Mouse (Mus musculus): ENCODE measurements around the gene Ncoa3. TPM values are rescaled to one million over a fixed set of nuclear protein-coding genes. Genes with fewer than 3 reads are reported as not detected.

Ncoa3 gene
- polyA plus RNA-seq, 1 experiment from 2014 or later, result 16.6 TPM

- Histone ChIP-seq H3K9me3 (no peaks in the 10 kb centered on the region), H3K4me2 (replicated peaks) (no peak overlapping the region), H3K9ac (no peak overlapping the region), H3K36me3 (no peaks in the 10 kb centered on the region), H3K27me3 (no peaks in the 10 kb centered on the region), H3K4me1 (no peaks in the 10 kb centered on the region), H3K4me3 (no peak overlapping the region), H3K27ac (no peak overlapping the region)
- ATAC-seq (ENCODE audit: insufficient number of reproducible peaks, insufficient read depth, low FRiP score, low TSS enrichment), result no peak
- 64% methylated on average over 3 of the region's 3 CpGs for WGBS
These were observed 16.2 kb upstream of the Ncoa3 start for GRCm38 (mm10) chr2:165976186-165976585.

GRCm38 (mm10) chr2:165976874-165977273 lies 15.6 kb upstream of the Ncoa3 start:
- no peak overlapping the region for H3K9ac ChIP-seq
- 63% methylated on average over 5 of the region's 5 CpGs for WGBS
- H3K36me3 ChIP-seq, result no peaks in the 10 kb centered on the region
- no peak overlapping the region for H3K4me2 ChIP-seq (replicated peaks)
- no peak overlapping the region for H3K4me3 ChIP-seq
- no peak for ATAC-seq (ENCODE audit: insufficient number of reproducible peaks, insufficient read depth, low FRiP score, low TSS enrichment)
- no peaks in the 10 kb centered on the region for H3K27me3 ChIP-seq
- H3K4me1 ChIP-seq, result no peaks in the 10 kb centered on the region
- H3K9me3 ChIP-seq, result no peaks in the 10 kb centered on the region
- H3K27ac ChIP-seq, result no peak overlapping the region

- Histone ChIP-seq H3K36me3 (no peaks in the 10 kb centered on the region), H3K4me3 (no peak overlapping the region), H3K4me1 (no peaks in the 10 kb centered on the region), H3K27me3 (no peaks in the 10 kb centered on the region), H3K27ac (no peak overlapping the region), H3K4me2 (replicated peaks) (no peak overlapping the region), H3K9me3 (no peaks in the 10 kb centered on the region), H3K9ac (no peak overlapping the region)
- ATAC-seq (ENCODE audit: insufficient number of reproducible peaks, insufficient read depth, low FRiP score, low TSS enrichment), result no peak
- 95% methylated on average over 1 of the region's 1 CpGs for WGBS
These were observed 14.3 kb upstream of the Ncoa3 start for GRCm38 (mm10) chr2:165978119-165978518.

- Histone ChIP-seq H3K36me3 (no peaks in the 10 kb centered on the region), H3K4me3 (no peak overlapping the region), H3K9ac (no peak overlapping the region), H3K27me3 (no peaks in the 10 kb centered on the region), H3K4me1 (no peaks in the 10 kb centered on the region), H3K9me3 (no peaks in the 10 kb centered on the region), H3K27ac (no peak overlapping the region), H3K4me2 (replicated peaks) (no peak overlapping the region)
- ATAC-seq (ENCODE audit: insufficient number of reproducible peaks, insufficient read depth, low FRiP score, low TSS enrichment), result no peak
- 60% methylated on average over 6 of the region's 6 CpGs for WGBS
These were observed 11.0 kb upstream of the Ncoa3 start for GRCm38 (mm10) chr2:165981248-165981977.

GRCm38 (mm10) chr2:165982512-165983389 lies 9.7 kb upstream of the Ncoa3 start:
- Histone ChIP-seq H3K9ac (no peak overlapping the region), H3K36me3 (no peaks in the 10 kb centered on the region), H3K4me2 (replicated peaks) (no peak overlapping the region), H3K27ac (peak overlapping the region; percentile 12; the same call in 1 of the 2 replicates), H3K4me1 (peaks cover 3% of the 10 kb centered on the region; the same call in 1 of the 2 replicates), H3K4me3 (no peak overlapping the region), H3K27me3 (no peaks in the 10 kb centered on the region), H3K9me3 (no peaks in the 10 kb centered on the region)
- no peak for ATAC-seq (ENCODE audit: insufficient number of reproducible peaks, insufficient read depth, low FRiP score, low TSS enrichment)
- WGBS, result 55% methylated on average over 16 of the region's 16 CpGs

GRCm38 (mm10) chr2:165984318-165984717 lies 8.1 kb upstream of the Ncoa3 start:
- WGBS, result 97% methylated on average over 1 of the region's 1 CpGs
- no peak overlapping the region for H3K4me2 ChIP-seq (replicated peaks)
- H3K27me3 ChIP-seq, result no peaks in the 10 kb centered on the region
- H3K9me3 ChIP-seq, result no peaks in the 10 kb centered on the region
- no peak overlapping the region for H3K27ac ChIP-seq
- H3K9ac ChIP-seq, result no peak overlapping the region
- no peak overlapping the region for H3K4me3 ChIP-seq
- H3K4me1 ChIP-seq, result peaks cover 3% of the 10 kb centered on the region; the same call in 1 of the 2 replicates
- ATAC-seq (ENCODE audit: insufficient number of reproducible peaks, insufficient read depth, low FRiP score, low TSS enrichment), result no peak
- H3K36me3 ChIP-seq, result no peaks in the 10 kb centered on the region

GRCm38 (mm10) chr2:165984891-165985290 lies 7.5 kb upstream of the Ncoa3 start:
- Histone ChIP-seq H3K36me3 (no peaks in the 10 kb centered on the region), H3K4me1 (peaks cover 3% of the 10 kb centered on the region; the same call in 1 of the 2 replicates), H3K27me3 (no peaks in the 10 kb centered on the region), H3K9me3 (no peaks in the 10 kb centered on the region), H3K9ac (no peak overlapping the region), H3K4me3 (no peak overlapping the region), H3K4me2 (replicated peaks) (no peak overlapping the region), H3K27ac (no peak overlapping the region)
- no peak for ATAC-seq (ENCODE audit: insufficient number of reproducible peaks, insufficient read depth, low FRiP score, low TSS enrichment)
- 93% methylated on average over 6 of the region's 6 CpGs for WGBS

GRCm38 (mm10) chr2:165985581-165985980 lies 6.9 kb upstream of the Ncoa3 start:
- Histone ChIP-seq H3K27me3 (no peaks in the 10 kb centered on the region), H3K9me3 (no peaks in the 10 kb centered on the region), H3K4me3 (no peak overlapping the region), H3K4me2 (replicated peaks) (no peak overlapping the region), H3K9ac (no peak overlapping the region), H3K4me1 (peaks cover 3% of the 10 kb centered on the region; the same call in 1 of the 2 replicates), H3K36me3 (no peaks in the 10 kb centered on the region), H3K27ac (no peak overlapping the region)
- ATAC-seq (ENCODE audit: insufficient number of reproducible peaks, insufficient read depth, low FRiP score, low TSS enrichment), result no peak
- 92% methylated on average over 11 of the region's 11 CpGs for WGBS

GRCm38 (mm10) chr2:165986921-165987453 lies 5.4 kb upstream of the Ncoa3 start:
- ATAC-seq (ENCODE audit: insufficient number of reproducible peaks, insufficient read depth, low FRiP score, low TSS enrichment), result peak; percentile 50; the same call in 1 of the 2 replicates

GRCm38 (mm10) chr2:165993173-165993900 lies 901 bp downstream of the Ncoa3 start:
- Histone ChIP-seq H3K4me2 (replicated peaks) (peak overlapping the region; percentile 95), H3K9ac (peak overlapping the region; percentile 92), H3K27me3 (no peaks in the 10 kb centered on the region), H3K36me3 (no peaks in the 10 kb centered on the region), H3K27ac (peak overlapping the region; percentile 83), H3K4me1 (peaks cover 11% of the 10 kb centered on the region), H3K4me3 (peak overlapping the region; percentile 97), H3K9me3 (no peaks in the 10 kb centered on the region)
- ATAC-seq (ENCODE audit: insufficient number of reproducible peaks, insufficient read depth, low FRiP score, low TSS enrichment), result peak; percentile 63
- WGBS, result 3% methylated on average over 35 of the region's 35 CpGs

More at GRCm38 (mm10) chr2:165986921-165987453, 5.4 kb upstream of the Ncoa3 start:
- 2% methylated on average over 23 of the region's 23 CpGs for WGBS
- Histone ChIP-seq H3K36me3 (no peaks in the 10 kb centered on the region), H3K27me3 (no peaks in the 10 kb centered on the region), H3K9ac (peak overlapping the region; percentile 34), H3K4me2 (replicated peaks) (peak overlapping the region; percentile 53), H3K4me1 (peaks cover 3% of the 10 kb centered on the region; the same call in 1 of the 2 replicates), H3K4me3 (peak overlapping the region; percentile 36), H3K27ac (peak overlapping the region; percentile 80), H3K9me3 (no peaks in the 10 kb centered on the region)

GRCm38 (mm10) chr2:165994341-165994740 lies 1.9 kb downstream of the Ncoa3 start:
- no peaks in the 10 kb centered on the region for H3K36me3 ChIP-seq
- WGBS, result 94% methylated on average over 4 of the region's 4 CpGs
- H3K4me1 ChIP-seq, result peaks cover 16% of the 10 kb centered on the region
- no peak overlapping the region for H3K4me3 ChIP-seq
- H3K9ac ChIP-seq, result no peak overlapping the region
- no peak overlapping the region; the same call in 1 of the 2 replicates for H3K4me2 ChIP-seq (replicated peaks)
- H3K27ac ChIP-seq, result no peak overlapping the region
- no peaks in the 10 kb centered on the region for H3K9me3 ChIP-seq
- H3K27me3 ChIP-seq, result no peaks in the 10 kb centered on the region
- ATAC-seq (ENCODE audit: insufficient number of reproducible peaks, insufficient read depth, low FRiP score, low TSS enrichment), result no peak
